Mouse (Mus musculus) bone marrow macrophage, adult 2 months (primary cell): Measurements from ENCODE around the gene Ppp1r1c.

Experiments
- CTCF ChIP-seq: IDR thresholded peaks from 2 replicates; pipeline ENCODE4 v1.5.1; 2012; ENCODE audit warnings: low read depth, mild to moderate bottlenecking, low read length, moderate library complexity
- POLR2A ChIP-seq: IDR thresholded peaks from 2 replicates; pipeline ENCODE4 v1.6.1; 2012; ENCODE audit warnings: mild to moderate bottlenecking, low read depth, low read length, borderline replicate concordance

DNA sequence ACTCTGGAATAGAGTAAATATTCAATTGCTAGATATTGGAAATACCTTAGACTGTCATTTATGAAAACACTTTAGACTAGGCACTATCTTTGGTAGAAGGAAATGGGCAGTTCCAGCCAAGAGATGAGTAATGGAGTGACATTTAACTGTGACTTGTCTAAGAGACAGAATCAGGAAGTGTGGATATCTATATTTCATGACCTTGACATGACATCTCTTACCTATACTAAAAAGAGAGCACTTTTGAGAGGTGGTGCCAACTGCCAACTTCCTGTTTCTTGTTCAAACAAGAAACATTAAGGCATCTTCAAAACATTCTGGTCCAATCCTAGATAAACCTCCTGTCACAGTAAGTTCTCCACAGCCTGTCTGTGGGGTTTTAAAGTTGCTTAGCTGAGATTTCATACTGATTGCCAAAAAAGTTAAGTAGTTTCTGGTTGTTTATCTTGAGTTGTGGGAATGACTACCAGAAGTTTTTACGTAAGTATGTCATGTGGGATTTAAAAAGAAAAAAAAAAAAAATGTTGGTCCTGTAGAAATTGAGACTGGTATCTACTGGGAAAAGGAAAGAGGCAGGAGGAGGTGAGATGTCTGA lies 29.8 kb upstream of the Ppp1r1c start:
- TF ChIP-seq POLR2A (no peak), CTCF (no peak)
